Mouse (Mus musculus) hindbrain, postnatal 0 days (tissue): ENCODE data around the gene Twf1. TPM values are rescaled to one million over a fixed set of nuclear protein-coding genes. Genes with fewer than 3 reads are reported as not detected.

ENCODE experiments used
- ATAC-seq: fragments of 200-750 bp; cut with Nextera tagmentation; 2 replicates; pipeline ENCODE4 v1.8.0; 2017; ENCODE audit warnings: mild to moderate bottlenecking, moderate TSS enrichment, moderate library complexity
- DNase-seq: peaks from one replicate; pipeline ENCODE4 v3.0.0-alpha.2; 2015; ENCODE audit warnings: low spot score
- H3K27ac ChIP-seq: fragments of 300-500 bp; sonication (generic); 2 replicates; pipeline ENCODE4 v1.5.1; 2014; ENCODE audit warnings: mild to moderate bottlenecking
- H3K27me3 ChIP-seq: fragments of 300-500 bp; sonication (generic); 2 replicates; pipeline ENCODE4 v1.6.1; 2014; ENCODE audit warnings: low read length, mixed read lengths; ENCODE audit not compliant: insufficient read depth
- H3K36me3 ChIP-seq: fragments of 300-500 bp; sonication (generic); 2 replicates; pipeline ENCODE4 v1.6.1; 2014; ENCODE audit warnings: low read length, mixed read lengths; ENCODE audit not compliant: insufficient read depth
- H3K4me1 ChIP-seq: fragments of 300-500 bp; sonication (generic); 2 replicates; pipeline ENCODE4 v1.6.1; 2014; ENCODE audit warnings: antibody characterized with exemption, low read length, mixed read lengths; ENCODE audit not compliant: insufficient read depth
- H3K4me2 ChIP-seq: fragments of 300-500 bp; sonication (generic); 2 replicates; pipeline ENCODE4 v1.6.1; 2014; ENCODE audit warnings: low read depth, mild to moderate bottlenecking, low read length, moderate library complexity, mixed read lengths
- H3K4me3 ChIP-seq: fragments of 300-500 bp; sonication (generic); 2 replicates; pipeline ENCODE4 v1.5.1; 2014; ENCODE audit warnings: low read length
- H3K9ac ChIP-seq: fragments of 300-500 bp; sonication (generic); replicated peaks from 2 replicates; pipeline ENCODE4 v1.6.1; 2014; ENCODE audit warnings: mild to moderate bottlenecking, low read length, moderate library complexity, mixed read lengths
- H3K9me3 ChIP-seq: fragments of 300-500 bp; sonication (generic); 2 replicates; pipeline ENCODE4 v1.6.1; 2016; ENCODE audit warnings: low read length, mixed read lengths
- CTCF ChIP-seq: IDR thresholded peaks from 2 replicates; pipeline ENCODE4 v1.5.1; 2016; ENCODE audit warnings: antibody characterized with exemption, control low read depth, low read depth
- WGBS: fragments of 180-500 bp; shearing (Covaris S2); extraction: QIAGEN DNeasy Blood & Tissue Kit; methylation state at CpG from one replicate; pipeline ENCODE4 v1.1.7; 2014; 5-methylcytosine and 5-hydroxymethylcytosine counted together
- polyA plus RNA-seq: library from polyadenylated mRNA; unstranded; fragments of >200 nt; fragmentation: Nextera tagmentation; extraction: Ambion mirVana; gene quantifications from 2 replicates; pipeline ENCODE4 v1.2.1, GENCODE M21; 2015
- total RNA-seq: library from RNA; depleted of rRNA; stranded (reverse); fragments of >200 nt; gene quantifications from 2 replicates; pipeline ENCODE4 v1.2.3, GENCODE M21; 2014

The Twf1 gene
- total and polyA plus RNA-seq, 2 experiments from 2014 or later = 37.1 to 77.8 TPM

DNA sequence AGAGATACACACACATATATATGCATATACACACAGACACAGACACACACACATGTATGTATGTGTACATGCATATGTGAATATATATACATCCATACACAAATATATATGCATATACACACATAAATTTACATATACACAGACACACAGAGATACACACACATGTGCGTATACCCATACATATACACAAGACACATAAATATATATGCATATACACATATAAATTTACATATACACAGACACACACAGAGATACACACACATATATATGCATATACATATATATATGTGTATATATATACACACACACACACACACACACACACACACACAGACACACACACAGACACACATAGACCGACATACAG lies 38.8 kb upstream of the Twf1 start:
- Histone ChIP-seq H3K4me2 (peak overlapping the region; percentile 96), H3K4me3 (peak overlapping the region; percentile 67), H3K4me1 (no peaks in the 10 kb centered on the region), H3K36me3 (no peaks in the 10 kb centered on the region), H3K27ac (no peak overlapping the region), H3K9me3 (no peaks in the 10 kb centered on the region), H3K9ac (peak overlapping the region; percentile 84; the same call in 1 of the 2 replicates), H3K27me3 (no peaks in the 10 kb centered on the region)
- ATAC-seq = no peak; the same call in 1 of the 2 replicates
- DNase-seq = no peak
- 47% methylated on average over 2 of the region's 2 CpGs for WGBS
- TF ChIP-seq CTCF = no peak

DNA sequence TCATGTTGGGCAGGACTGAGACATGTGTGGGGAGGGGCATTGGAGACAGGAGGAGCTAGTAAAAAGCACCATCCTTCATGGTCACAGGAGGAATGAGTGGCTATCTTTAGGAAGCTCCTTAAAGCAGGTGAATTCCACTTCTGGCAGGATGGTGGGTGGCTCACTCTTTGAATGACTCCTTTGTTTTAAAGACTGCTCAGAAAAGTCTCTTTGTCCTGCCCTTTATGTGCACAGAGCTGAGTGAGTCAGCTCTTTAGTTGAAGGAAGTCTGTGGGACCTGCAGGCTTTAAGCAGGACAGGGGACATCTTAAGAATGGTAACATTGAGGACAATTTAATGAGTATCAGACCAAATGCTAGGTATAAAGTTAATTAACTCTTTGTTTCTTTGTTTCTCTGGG lies 31.2 kb upstream of the Twf1 start:
- Histone ChIP-seq H3K27ac (no peak overlapping the region), H3K4me1 (no peaks in the 10 kb centered on the region), H3K9me3 (peaks cover 2% of the 10 kb centered on the region; the same call in 1 of the 2 replicates), H3K9ac (no peak overlapping the region), H3K27me3 (no peaks in the 10 kb centered on the region), H3K4me2 (no peak overlapping the region), H3K4me3 (no peak overlapping the region), H3K36me3 (no peaks in the 10 kb centered on the region)
- TF ChIP-seq CTCF = no peak
- DNase-seq (no peak), ATAC-seq (no peak)

DNA sequence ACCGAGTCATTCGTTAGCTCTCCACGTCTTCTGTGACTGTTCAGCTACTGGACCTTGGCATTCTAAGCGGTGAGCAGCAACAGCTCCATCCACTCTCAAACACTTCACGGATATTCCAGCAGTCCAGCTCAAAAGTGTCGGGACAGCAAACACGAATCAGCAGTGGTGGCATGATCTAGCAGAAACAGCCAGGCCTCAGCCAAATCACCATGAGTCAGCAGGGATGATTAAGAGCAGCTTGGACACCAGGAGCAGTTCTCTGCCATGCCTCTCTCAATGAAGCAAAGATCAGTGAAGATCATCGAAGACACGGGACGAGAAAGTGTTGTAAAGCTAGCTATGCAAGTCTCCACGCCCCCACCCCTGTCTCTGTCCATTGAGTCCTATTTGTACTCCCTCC lies 26.3 kb upstream of the Twf1 start:
- no peak for TF ChIP-seq CTCF
- ATAC-seq = no peak
- WGBS = 95% methylated on average over 11 of the region's 11 CpGs
- H3K4me1 ChIP-seq = no peaks in the 10 kb centered on the region
- H3K4me3 ChIP-seq = no peak overlapping the region
- H3K36me3 ChIP-seq = no peaks in the 10 kb centered on the region
- H3K4me2 ChIP-seq = no peak overlapping the region
- H3K27me3 ChIP-seq = no peaks in the 10 kb centered on the region
- no peak overlapping the region for H3K9ac ChIP-seq
- H3K27ac ChIP-seq = no peak overlapping the region
- DNase-seq = no peak
- H3K9me3 ChIP-seq = no peaks in the 10 kb centered on the region

DNA sequence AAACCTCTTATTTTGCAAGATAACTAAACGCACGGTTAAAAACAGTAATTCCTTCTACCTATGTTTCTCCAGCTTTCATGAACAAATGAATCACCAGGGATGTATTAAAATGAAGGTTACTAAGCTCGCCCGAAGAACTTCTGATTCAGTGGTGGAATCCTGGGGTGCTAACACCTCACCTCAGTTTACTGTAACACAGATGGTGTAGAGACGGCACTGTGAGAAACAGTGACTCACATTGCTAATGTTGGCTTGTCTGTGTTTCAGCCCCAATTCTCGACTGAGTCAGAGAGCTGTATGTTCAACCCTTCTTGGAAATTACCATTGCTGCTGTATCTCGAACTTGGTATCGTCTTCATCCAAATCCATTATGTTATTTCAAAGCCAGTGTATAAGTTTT lies 18.1 kb upstream of the Twf1 start:
- H3K9me3 ChIP-seq = no peaks in the 10 kb centered on the region
- WGBS = 94% methylated on average over 8 of the region's 8 CpGs
- no peak overlapping the region for H3K4me2 ChIP-seq
- no peak for ATAC-seq
- no peak overlapping the region for H3K4me3 ChIP-seq
- H3K4me1 ChIP-seq = no peaks in the 10 kb centered on the region
- TF ChIP-seq CTCF = no peak
- no peak overlapping the region for H3K27ac ChIP-seq
- H3K27me3 ChIP-seq = no peaks in the 10 kb centered on the region
- DNase-seq = no peak
- no peak overlapping the region for H3K9ac ChIP-seq
- no peaks in the 10 kb centered on the region for H3K36me3 ChIP-seq

DNA sequence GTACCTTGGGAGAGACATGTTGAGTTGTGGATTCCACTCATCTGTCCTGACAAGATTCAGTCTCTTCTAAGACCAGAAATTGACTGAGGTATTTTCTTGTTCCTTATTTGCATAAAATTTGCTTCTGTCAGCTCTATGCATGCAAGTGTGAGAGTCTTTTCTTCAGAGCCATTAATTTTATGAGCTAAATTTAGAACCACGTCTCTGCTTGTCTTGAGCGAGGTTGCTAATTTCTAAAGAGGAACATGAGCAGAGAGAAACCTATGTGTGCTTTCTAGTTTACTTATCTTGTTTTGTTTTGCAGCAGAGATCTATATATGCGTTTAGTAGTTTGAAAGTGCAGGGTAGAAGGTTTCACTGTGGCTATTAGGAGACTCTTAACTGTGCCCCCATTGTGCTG lies 12.8 kb upstream of the Twf1 start:
- H3K27me3 ChIP-seq = no peaks in the 10 kb centered on the region
- DNase-seq (no peak), ATAC-seq (no peak)
- H3K4me2 ChIP-seq = no peak overlapping the region
- H3K4me3 ChIP-seq = no peak overlapping the region
- no peak overlapping the region for H3K27ac ChIP-seq
- no peaks in the 10 kb centered on the region for H3K9me3 ChIP-seq
- WGBS = 66% methylated on average over 3 of the region's 3 CpGs
- H3K4me1 ChIP-seq = no peaks in the 10 kb centered on the region
- H3K36me3 ChIP-seq = no peaks in the 10 kb centered on the region
- H3K9ac ChIP-seq = no peak overlapping the region
- TF ChIP-seq CTCF = no peak

DNA sequence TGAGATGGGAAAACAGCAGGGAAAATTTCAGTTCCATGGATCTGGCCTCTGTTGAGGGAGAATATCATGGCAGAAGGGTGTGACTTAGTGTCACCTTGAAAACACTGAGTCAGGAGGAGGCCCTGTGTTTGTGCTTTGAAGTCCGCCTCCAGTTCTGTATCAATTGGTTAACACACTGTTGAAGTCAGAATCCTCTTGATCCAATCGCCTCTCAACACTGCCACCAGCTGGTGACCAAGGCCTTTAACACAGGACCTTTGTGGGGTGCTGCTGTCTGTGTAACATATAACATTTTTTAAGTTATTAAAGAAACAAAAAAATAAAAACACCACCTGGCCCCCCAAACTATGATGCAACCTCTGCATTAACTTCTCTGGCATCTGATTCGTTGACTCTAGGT lies 11.7 kb upstream of the Twf1 start:
- Histone ChIP-seq H3K4me3 (no peak overlapping the region), H3K27ac (no peak overlapping the region), H3K9ac (no peak overlapping the region), H3K4me1 (no peaks in the 10 kb centered on the region), H3K27me3 (no peaks in the 10 kb centered on the region), H3K9me3 (no peaks in the 10 kb centered on the region), H3K36me3 (no peaks in the 10 kb centered on the region), H3K4me2 (no peak overlapping the region)
- 26% methylated on average over 3 of the region's 3 CpGs for WGBS
- TF ChIP-seq CTCF = peak; percentile 67
- DNase-seq = peak; percentile 71
- no peak for ATAC-seq

DNA sequence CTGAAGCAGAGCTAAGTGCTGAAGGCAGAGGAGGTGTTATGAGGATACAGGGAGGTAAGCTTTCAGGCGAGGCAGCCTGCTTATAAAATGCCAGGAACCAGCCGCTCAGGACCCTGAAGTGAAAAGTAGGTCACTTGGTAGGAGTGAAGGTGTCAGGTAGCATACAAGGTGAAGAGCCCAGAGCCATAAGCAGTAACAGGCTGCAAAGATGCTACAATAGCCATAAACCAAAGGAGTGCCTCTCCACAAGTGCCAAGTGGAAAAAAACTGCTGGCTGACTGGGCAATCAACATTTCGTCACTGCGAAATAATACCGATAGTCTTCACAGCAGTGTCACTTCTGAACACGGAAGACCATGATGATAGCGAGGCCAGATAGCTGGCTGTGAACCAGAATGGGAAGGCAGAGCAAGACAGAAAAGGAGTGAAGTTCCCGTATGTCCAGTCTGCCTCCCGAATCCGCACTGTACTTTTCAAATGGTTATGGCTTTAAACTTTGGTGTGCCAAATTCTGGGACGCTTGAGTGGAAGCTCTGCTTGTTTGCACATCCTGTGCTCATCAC lies 10.5 kb upstream of the Twf1 start:
- Histone ChIP-seq H3K4me2 (no peak overlapping the region), H3K27me3 (no peaks in the 10 kb centered on the region), H3K4me1 (no peaks in the 10 kb centered on the region), H3K4me3 (no peak overlapping the region), H3K9me3 (no peaks in the 10 kb centered on the region), H3K27ac (no peak overlapping the region), H3K9ac (no peak overlapping the region), H3K36me3 (no peaks in the 10 kb centered on the region)
- TF ChIP-seq CTCF = no peak
- WGBS = 84% methylated on average over 11 of the region's 11 CpGs
- ATAC-seq = no peak
- no peak for DNase-seq
